Mouse (Mus musculus): ENCODE measurements around the gene Elp4.

GRCm38 (mm10) chr2:105679331-105679730, 225.0 kb downstream of the Elp4 start:
- no peak for TF ChIP-seq POLR2A (IDR thresholded peaks at IDR 0.05; ENCODE audit: borderline replicate concordance, low read depth, low read length)
- no peak for TF ChIP-seq CTCF (IDR thresholded peaks at IDR 0.05; ENCODE audit: low read depth, low read length)

All from bone marrow macrophage, adult 2 months (primary cell).